Mouse (Mus musculus) stomach, postnatal 0 days (tissue): ENCODE measurements at regions not wholly inside any gene's neighbourhood (a gene's known extent, or its start where the extent isn't known, plus 50 kb on each side); places are given as distances from the start of the nearest gene placed in this dataset.

Experiments
- CTCF ChIP-seq: IDR thresholded peaks from 2 replicates; pipeline ENCODE4 v1.5.1; 2016; ENCODE audit warnings: antibody characterized with exemption, low read depth, mild to moderate bottlenecking, moderate library complexity
- EP300 ChIP-seq: optimal IDR thresholded peaks from 2 replicates; pipeline ENCODE3; 2016; ENCODE audit warnings: antibody characterized with exemption

DNA sequence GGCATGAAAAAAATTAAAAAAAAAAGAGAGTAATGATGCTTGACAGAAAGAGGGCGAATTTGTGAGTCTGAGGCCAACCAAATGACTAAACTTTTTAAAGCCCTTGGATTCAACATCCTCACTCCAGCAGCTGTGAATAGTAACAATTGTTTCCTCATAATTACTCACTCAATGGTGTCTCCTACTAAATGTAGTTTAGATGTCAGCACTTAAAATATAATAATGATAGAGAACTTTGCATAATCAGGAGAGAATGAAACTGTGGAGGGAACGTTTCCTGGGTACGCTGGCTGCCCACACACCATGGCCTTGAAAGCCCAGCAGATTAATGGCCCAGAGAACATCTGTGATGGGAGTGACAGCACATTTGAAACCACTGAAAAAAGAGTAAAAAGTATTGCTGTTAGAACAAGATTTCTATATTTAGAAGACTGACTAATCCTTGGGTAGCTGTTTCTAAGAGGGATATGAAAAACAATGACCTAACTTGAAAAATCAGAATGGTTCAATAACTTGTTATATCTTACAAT is 544.0 kb downstream of the Flrt2 start:
- TF ChIP-seq CTCF (no peak), EP300 (no peak)
